Mouse (Mus musculus) cerebellum, adult 2 months (tissue): Measurements from ENCODE around the gene Ebf1.

ENCODE experiments used
- CTCF ChIP-seq: fragments of 200-500 bp; IDR thresholded peaks from 2 replicates; pipeline ENCODE4 v1.5.1; 2011; ENCODE audit warnings: low read depth, mild to moderate bottlenecking, control low read depth, low read length, moderate library complexity, borderline replicate concordance; ENCODE audit not compliant: insufficient read depth
- POLR2A ChIP-seq: fragments of 200-500 bp; IDR thresholded peaks from 2 replicates; pipeline ENCODE4 v1.6.1; 2011; ENCODE audit warnings: low read length, control low read depth, borderline replicate concordance; ENCODE audit not compliant: insufficient read depth

- TF ChIP-seq CTCF: no peak
- no peak for TF ChIP-seq POLR2A
Observed at GRCm38 (mm10) chr11:44894798-44895197, 277.7 kb downstream of the Ebf1 start.
